Mouse (Mus musculus): ENCODE results near the gene Dip2a.

Dip2a gene

GRCm38 (mm10) chr10:76344711-76345539 is at the start of gene Dip2a:
TSS of gene Dip2a (minus strand) at chr10:76345291.
- peak; percentile 94 for DNase-seq

GRCm38 (mm10) chr10:76392596-76392995 is 47.5 kb upstream of the Dip2a start:
- no peak for DNase-seq

GRCm38 (mm10) chr10:76391786-76392185 is 46.7 kb upstream of the Dip2a start:
- DNase-seq = no peak

- no peak for DNase-seq
Observed at GRCm38 (mm10) chr10:76391166-76391565, 46.1 kb upstream of the Dip2a start.

- peak; percentile 30 for DNase-seq
Observed at GRCm38 (mm10) chr10:76374981-76375380, 29.9 kb upstream of the Dip2a start.

GRCm38 (mm10) chr10:76371736-76372135 is 26.6 kb upstream of the Dip2a start:
- no peak for DNase-seq

- no peak for DNase-seq
Observed at GRCm38 (mm10) chr10:76368766-76369165, 23.7 kb upstream of the Dip2a start.

- no peak for DNase-seq
Observed at GRCm38 (mm10) chr10:76363233-76363632, 18.1 kb upstream of the Dip2a start.

GRCm38 (mm10) chr10:76358468-76358867 is 13.4 kb upstream of the Dip2a start:
- DNase-seq = peak; percentile 69

GRCm38 (mm10) chr10:76357286-76357875 is 12.3 kb upstream of the Dip2a start:
- DNase-seq = no peak

- DNase-seq = no peak
Observed at GRCm38 (mm10) chr10:76354974-76355373, 9.9 kb upstream of the Dip2a start.

GRCm38 (mm10) chr10:76353986-76354385 is 8.9 kb upstream of the Dip2a start:
- no peak for DNase-seq

- DNase-seq = no peak
Observed at GRCm38 (mm10) chr10:76351953-76352352, 6.9 kb upstream of the Dip2a start.

- no peak for DNase-seq
Observed at GRCm38 (mm10) chr10:76346589-76346988, 1.5 kb upstream of the Dip2a start.

- no peak for DNase-seq
Observed at GRCm38 (mm10) chr10:76346043-76346491, 976 bp upstream of the Dip2a start.

- no peak for DNase-seq
Observed at GRCm38 (mm10) chr10:76345540-76345902, 430 bp upstream of the Dip2a start.

GRCm38 (mm10) chr10:76334350-76334749 is 10.7 kb downstream of the Dip2a start:
- no peak for DNase-seq

GRCm38 (mm10) chr10:76332040-76332439 is 13.1 kb downstream of the Dip2a start:
- DNase-seq = peak; percentile 56

- DNase-seq = no peak
Observed at GRCm38 (mm10) chr10:76329093-76329492, 16.0 kb downstream of the Dip2a start.

- DNase-seq = no peak
Observed at GRCm38 (mm10) chr10:76328574-76328973, 16.5 kb downstream of the Dip2a start.

- DNase-seq = no peak
Observed at GRCm38 (mm10) chr10:76326304-76327006, 18.6 kb downstream of the Dip2a start.

GRCm38 (mm10) chr10:76317623-76318022 is 27.5 kb downstream of the Dip2a start:
- DNase-seq = peak; percentile 84

- DNase-seq = no peak
Observed at GRCm38 (mm10) chr10:76316194-76316593, 28.9 kb downstream of the Dip2a start.

- DNase-seq = no peak
Observed at GRCm38 (mm10) chr10:76306738-76307137, 38.4 kb downstream of the Dip2a start.

Data from layer of hippocampus, adult 9-11 months (tissue).